Mouse (Mus musculus) stomach, postnatal 0 days (tissue): ENCODE measurements around the gene Ttll11.

Source experiments
- CTCF ChIP-seq: IDR thresholded peaks from 2 replicates; pipeline ENCODE4 v1.5.1; 2016; ENCODE audit warnings: antibody characterized with exemption, low read depth, mild to moderate bottlenecking, moderate library complexity
- EP300 ChIP-seq: optimal IDR thresholded peaks from 2 replicates; pipeline ENCODE3; 2016; ENCODE audit warnings: antibody characterized with exemption

DNA sequence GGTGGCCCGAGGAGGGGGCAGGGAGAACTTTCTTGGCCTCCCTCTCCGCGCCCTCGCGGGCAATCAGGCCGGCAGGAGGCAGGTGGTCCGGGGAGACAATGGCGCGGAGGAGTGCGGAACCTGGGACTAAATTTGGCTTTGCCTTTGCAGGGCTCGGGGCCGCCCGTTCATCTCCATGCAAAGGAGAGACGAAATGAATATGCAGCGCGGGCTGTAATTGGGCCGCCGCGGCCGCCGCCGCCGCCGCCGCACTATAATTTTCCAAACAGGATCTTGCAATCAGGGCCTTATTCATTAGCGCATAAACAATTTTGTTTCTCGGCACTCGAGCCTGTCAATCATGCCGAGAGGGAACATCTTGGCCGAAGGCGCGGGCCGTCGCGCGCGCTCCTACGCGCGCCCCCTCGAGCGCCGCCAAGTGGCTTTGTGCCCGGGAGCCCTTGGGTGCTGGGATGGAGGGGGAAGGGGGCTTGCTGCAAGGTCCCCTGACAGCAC lies 31.7 kb upstream of the Ttll11 start:
- TF ChIP-seq CTCF (peak; percentile 43), EP300 (no peak)
